Comparison of ENCODE assay signal across 13 mouse cellular contexts in the genomic region with DNA sequence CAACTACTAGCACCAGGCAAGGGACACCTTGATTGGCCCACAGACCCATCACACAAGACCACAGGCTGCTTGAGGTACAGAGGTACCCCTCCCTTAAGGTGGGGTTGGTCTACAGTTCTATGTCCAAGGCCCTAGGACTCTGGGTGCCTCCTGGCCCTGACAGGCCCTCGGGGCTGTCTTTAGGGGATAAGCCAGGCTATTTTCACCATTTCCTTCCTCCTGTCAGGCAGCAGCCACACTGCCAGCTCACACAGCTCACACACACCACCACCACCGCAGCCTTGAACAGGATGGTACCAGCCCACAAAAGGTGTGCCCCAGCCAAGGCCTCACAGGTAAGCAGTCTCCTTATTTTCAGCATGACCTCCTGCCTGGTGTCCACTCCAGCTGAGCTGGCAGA. TPM values are rescaled to one million over a fixed set of nuclear protein-coding genes. Genes with fewer than 3 reads are reported as not detected.
A peak's percentile ranks its signal among the peaks of the same experiment; 100 is the strongest.
DNase-seq lines count a peak whose midpoint lies in the region; ATAC-seq and TF ChIP-seq lines count a peak whose summit lies in the region.
"Had no signal": no experiment of that assay in that cellular context is flagged by ENCODE, and none has a peak within 500 bp of the region (broad histone marks: within the 10 kb centered on the region; RNA-seq: fewer than 3 reads in every experiment).

Gene Gp9 (plus strand): TSS at position 231 of the 400 bp plus-strand sequence.

- no peaks in the 10 kb centered on the region for H3K36me3 ChIP-seq in heart, embryonic 12.5 days
- H3K36me3 ChIP-seq in heart, adult 2 months (ENCODE audit: control insufficient read depth, insufficient read depth, low read length): no peaks in the 10 kb centered on the region
- no peaks in the 10 kb centered on the region for H3K36me3 ChIP-seq in liver, embryonic 15.5 days (replicated peaks)
- H3K36me3 ChIP-seq: limb, embryonic 13.5 days had no signal

- no peak for DNase-seq in heart, adult 2 months
- peak; percentile 19 to 69 for DNase-seq in spleen, postnatal 4 days (ENCODE audit: low spot score in 2 of 2)
- no peak for DNase-seq in spleen, postnatal 36 days (ENCODE audit: low spot score in 2 of 2)
- DNase-seq in kidney, postnatal 25 days: no peak
- no peak for DNase-seq in testis, postnatal 14 days (ENCODE audit: low spot score)
- no peak for DNase-seq in left cerebral cortex, postnatal 36 days (ENCODE audit: low spot score in 2 of 2)
- DNase-seq: cerebellum, adult 18-20 months; right cerebral cortex, postnatal 4 days had no signal

- no peak for TF ChIP-seq CTCF in heart, adult 2 months (IDR thresholded peaks at IDR 0.05)

- no peak for ATAC-seq in heart, embryonic 12.5 days (ENCODE audit: insufficient number of reproducible peaks, low FRiP score)
- no peak for ATAC-seq in liver, embryonic 15.5 days (ENCODE audit: insufficient read depth)

- no peaks in the 10 kb centered on the region for H3K79me2 ChIP-seq in heart, adult 2 months (replicated peaks; ENCODE audit: control insufficient read depth, insufficient read depth, low read length)

- intact Hi-C loops in heart, adult 2 months (cut with DNase I): no loop called here
- intact Hi-C loops in left cerebral cortex, postnatal 36 days (cut with DNase I): no loop called here

- 54% methylated on average over 2 of the region's 2 CpGs for WGBS in heart, embryonic 12.5 days
- 37% methylated on average over 2 of the region's 2 CpGs for WGBS in heart, adult 2 months
- 16% methylated on average over 2 of the region's 2 CpGs for WGBS in liver, embryonic 15.5 days (ENCODE audit: insufficient replicate concordance)

- no peak for TF ChIP-seq EP300 in heart, adult 2 months (IDR thresholded peaks at IDR 0.05; ENCODE audit: insufficient read depth, low read depth, low read length)

- H3K27me3 ChIP-seq in heart, embryonic 12.5 days (replicated peaks): no peaks in the 10 kb centered on the region
- no peaks in the 10 kb centered on the region for H3K27me3 ChIP-seq in heart, adult 2 months (ENCODE audit: control insufficient read depth, insufficient read depth, low read length)
- no peaks in the 10 kb centered on the region for H3K27me3 ChIP-seq in liver, embryonic 15.5 days
- H3K27me3 ChIP-seq: limb, embryonic 13.5 days had no signal

- no peak within 1 kb of the TSS for H3K4me3 ChIP-seq in heart, embryonic 12.5 days
- no peak within 1 kb of the TSS for H3K4me3 ChIP-seq in heart, adult 2 months
- H3K4me3 ChIP-seq in liver, embryonic 15.5 days (replicated peaks): peak within 1 kb of the TSS; percentile 45
- H3K4me3 ChIP-seq: limb, embryonic 13.5 days had no signal

- 0 out of 2 replicates have a peak within 1 kb of the TSS, but pooled peaks have one; percentile 1 for H3K27ac ChIP-seq in heart, embryonic 12.5 days (ENCODE audit: poor library complexity, severe bottlenecking)
- H3K27ac ChIP-seq in heart, adult 2 months: no peak within 1 kb of the TSS
- peak within 1 kb of the TSS; percentile 94 for H3K27ac ChIP-seq in liver, embryonic 15.5 days (replicated peaks)
- H3K27ac ChIP-seq: kidney, postnatal 0 days; limb, embryonic 13.5 days had no signal

- H3K9ac ChIP-seq in heart, embryonic 12.5 days: no peak within 1 kb of the TSS
- H3K9ac ChIP-seq in heart, adult 2 months (ENCODE audit: low read depth, low read length): no peak within 1 kb of the TSS
- H3K9ac ChIP-seq in liver, embryonic 15.5 days: peak within 1 kb of the TSS; percentile 55

- H3K9me3 ChIP-seq in heart, embryonic 12.5 days (replicated peaks): no peaks in the 10 kb centered on the region
- no peaks in the 10 kb centered on the region for H3K9me3 ChIP-seq in liver, embryonic 15.5 days (replicated peaks)
- H3K9me3 ChIP-seq: limb, embryonic 13.5 days had no signal

- H3K4me1 ChIP-seq in heart, embryonic 12.5 days (replicated peaks): peaks cover 17% of the 10 kb centered on the region
- no peaks in the 10 kb centered on the region for H3K4me1 ChIP-seq in heart, adult 2 months (ENCODE audit: control insufficient read depth, insufficient read depth, low read length)
- peaks cover 41% of the 10 kb centered on the region for H3K4me1 ChIP-seq in liver, embryonic 15.5 days (replicated peaks)

- no peak for TF ChIP-seq POLR2A in heart, adult 2 months (IDR thresholded peaks at IDR 0.05; ENCODE audit: insufficient read depth, low read depth, low read length)

- H3K4me2 ChIP-seq in heart, embryonic 12.5 days: no peak within 1 kb of the TSS
- H3K4me2 ChIP-seq in liver, embryonic 15.5 days: peak within 1 kb of the TSS; percentile 64
- H3K4me2 ChIP-seq: limb, embryonic 13.5 days had no signal

RNA-seq across cellular contexts. Expression of gene Gp9, which starts in this region (rescaled TPM):
- 6.2 and 8.2 TPM in 2 replicates for polyA plus RNA-seq in heart, embryonic 12.5 days (2016; fragmentation: Nextera tagmentation; extraction: Ambion mirVana)
- 1 to 10 TPM in 1 of 2 experiments, under 1 TPM in 1; 0.94 to 5.8 TPM for total RNA-seq in heart, adult 2 months (2021)
- polyA plus RNA-seq in heart, adult 2 months (2012; rRNA removed): 2.6 and 9.9 TPM in 2 replicates
- 26.8 and 29.9 TPM in 2 replicates for polyA plus RNA-seq in liver, embryonic 15.5 days (2015; fragmentation: Nextera tagmentation; extraction: Ambion mirVana)
- total RNA-seq in left cerebral cortex, postnatal 36 days (2021): 1 to 10 TPM; 1.3 to 1.9 TPM
- polyA plus RNA-seq: C2C12 had no signal

Comparison
In these comparisons a context has a peak if more than half of its experiments do, and no peak if none do; other contexts are left out.
1. DNase-seq: peak in spleen, postnatal 4 days (2 of 2); none in heart, adult 2 months (0 of 2), spleen, postnatal 36 days (0 of 2), kidney, postnatal 25 days (0 of 2), testis, postnatal 14 days (single experiment) and left cerebral cortex, postnatal 36 days (0 of 2).